Mouse (Mus musculus): ENCODE measurements around the gene Lix1.

Gene Lix1

GRCm38 (mm10) chr17:17402222-17403004 lies at the start of gene Lix1:
Gene Lix1 (plus strand): TSS chr17:17402672.
- peak; percentile 57 to 59 for DNase-seq (ENCODE audit: low spot score in 2 of 2)

- no peak for DNase-seq (ENCODE audit: low spot score in 2 of 2)
These were observed 28.9 kb upstream of the Lix1 start for GRCm38 (mm10) chr17:17373550-17373917.

- peak; percentile 83 to 88 for DNase-seq (ENCODE audit: low spot score in 2 of 2)
These were observed 28.3 kb upstream of the Lix1 start, which contains the start of gene Riok2 for GRCm38 (mm10) chr17:17373918-17374910. Gene Riok2 (plus strand): TSS chr17:17374309.

- no peak for DNase-seq (ENCODE audit: low spot score in 2 of 2)
These were observed 26.9 kb upstream of the Lix1 start for GRCm38 (mm10) chr17:17375581-17375980.

GRCm38 (mm10) chr17:17383703-17384102 lies 18.8 kb upstream of the Lix1 start:
- DNase-seq (ENCODE audit: low spot score in 2 of 2), result no peak

GRCm38 (mm10) chr17:17384502-17384901 lies 18.0 kb upstream of the Lix1 start:
- DNase-seq (ENCODE audit: low spot score in 2 of 2), result no peak

- no peak for DNase-seq (ENCODE audit: low spot score in 2 of 2)
These were observed 16.4 kb upstream of the Lix1 start for GRCm38 (mm10) chr17:17386117-17386516.

- no peak for DNase-seq (ENCODE audit: low spot score in 2 of 2)
These were observed 10.6 kb upstream of the Lix1 start for GRCm38 (mm10) chr17:17391823-17392222.

GRCm38 (mm10) chr17:17392863-17393262 lies 9.6 kb upstream of the Lix1 start:
- no peak for DNase-seq (ENCODE audit: low spot score in 2 of 2)

- DNase-seq (ENCODE audit: low spot score in 2 of 2), result no peak
These were observed 9.2 kb upstream of the Lix1 start for GRCm38 (mm10) chr17:17393300-17393699.

- peak; percentile 79 to 83 for DNase-seq (ENCODE audit: low spot score in 2 of 2)
These were observed 8.1 kb upstream of the Lix1 start for GRCm38 (mm10) chr17:17394336-17394735.

GRCm38 (mm10) chr17:17396869-17397268 lies 5.6 kb upstream of the Lix1 start:
- no peak for DNase-seq (ENCODE audit: low spot score in 2 of 2)

GRCm38 (mm10) chr17:17398664-17399063 lies 3.8 kb upstream of the Lix1 start:
- DNase-seq (ENCODE audit: low spot score in 2 of 2), result no peak

- no peak for DNase-seq (ENCODE audit: low spot score in 2 of 2)
These were observed 566 bp downstream of the Lix1 start for GRCm38 (mm10) chr17:17403038-17403437.

GRCm38 (mm10) chr17:17403578-17404112 lies 1.2 kb downstream of the Lix1 start:
- DNase-seq (ENCODE audit: low spot score in 2 of 2), result no peak

- DNase-seq (ENCODE audit: low spot score in 2 of 2), result no peak
These were observed 2.5 kb downstream of the Lix1 start for GRCm38 (mm10) chr17:17404811-17405544.

GRCm38 (mm10) chr17:17405606-17406005 lies 3.1 kb downstream of the Lix1 start:
- DNase-seq (ENCODE audit: low spot score in 2 of 2), result no peak

- DNase-seq (ENCODE audit: low spot score in 2 of 2), result no peak
These were observed 5.7 kb downstream of the Lix1 start for GRCm38 (mm10) chr17:17408137-17408536.

- DNase-seq (ENCODE audit: low spot score in 2 of 2), result no peak
These were observed 6.4 kb downstream of the Lix1 start for GRCm38 (mm10) chr17:17408720-17409478.

- no peak for DNase-seq (ENCODE audit: low spot score in 2 of 2)
These were observed 7.1 kb downstream of the Lix1 start for GRCm38 (mm10) chr17:17409601-17410000.

GRCm38 (mm10) chr17:17411443-17411842 lies 9.0 kb downstream of the Lix1 start:
- no peak for DNase-seq (ENCODE audit: low spot score in 2 of 2)
